Mouse (Mus musculus) right cerebral cortex, postnatal 14 days (tissue): ENCODE results near the gene Vmn1r17.
"Not testable (repeated sequence)": the region's sequence is repeated elsewhere in the genome, so short reads cannot be mapped to it uniquely, and the experiment has no call there.

Experiments
- DNase-seq: peaks from one replicate; pipeline ENCODE4 v3.0.0; 2022

Vmn1r17 gene

DNA sequence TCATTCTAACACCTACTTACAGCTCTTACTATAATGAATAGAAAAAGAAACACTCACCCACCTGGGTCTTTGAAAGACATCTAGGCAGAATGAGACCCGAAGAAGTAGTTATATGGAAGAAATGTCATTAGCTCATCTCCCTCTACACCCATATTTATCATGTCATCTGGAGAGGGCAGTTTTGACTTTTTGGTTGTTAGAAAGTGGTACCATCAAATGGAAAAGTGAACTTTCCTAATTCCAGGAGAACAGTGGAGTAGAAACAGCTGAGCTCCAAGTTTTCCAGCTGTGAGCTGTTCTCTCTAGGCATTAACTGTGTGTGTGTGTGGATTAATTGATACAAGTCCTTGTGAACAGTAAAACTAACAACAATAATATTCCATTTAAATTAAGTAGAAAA, at the start of gene Vmn1r17:
TSS of gene Vmn1r17 (minus strand) at position 101 of the 400 bp plus-strand sequence.
- no peak for DNase-seq

- DNase-seq = not testable (repeated sequence)
These were observed 40.0 kb upstream of the Vmn1r17 start, which contains the start of gene Vmn1r19 for GRCm38 (mm10) chr6:57403480-57403879. TSS of gene Vmn1r19 (plus strand) at chr6:57403780.

DNA sequence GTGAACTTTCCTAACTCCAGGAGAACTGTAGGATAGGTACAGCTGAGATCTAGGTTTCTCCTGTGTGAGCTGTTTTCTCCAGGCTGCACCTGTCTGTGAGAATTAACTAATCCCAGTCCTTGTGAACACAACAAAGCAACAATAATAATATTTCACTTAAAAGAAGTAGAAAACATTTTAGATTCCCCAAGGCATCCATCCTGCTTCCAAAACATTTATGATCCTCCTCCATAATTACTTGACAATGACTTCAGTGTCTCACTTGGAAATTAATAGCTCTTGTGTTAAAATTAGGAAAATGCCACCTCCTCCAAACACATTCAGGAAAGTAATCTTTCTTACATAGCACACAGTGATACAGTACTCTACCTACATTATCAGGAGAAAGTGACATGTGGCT, 32.2 kb upstream of the Vmn1r17 start, which contains the start of gene Vmn1r18:
TSS of gene Vmn1r18 (minus strand) at position 101 of the 400 bp plus-strand sequence.
- no peak for DNase-seq

GRCm38 (mm10) chr6:57367496-57367895, 4.0 kb upstream of the Vmn1r17 start:
- DNase-seq = no peak

- not testable (repeated sequence) for DNase-seq
These were observed 2.3 kb upstream of the Vmn1r17 start for GRCm38 (mm10) chr6:57365866-57366265.

DNA sequence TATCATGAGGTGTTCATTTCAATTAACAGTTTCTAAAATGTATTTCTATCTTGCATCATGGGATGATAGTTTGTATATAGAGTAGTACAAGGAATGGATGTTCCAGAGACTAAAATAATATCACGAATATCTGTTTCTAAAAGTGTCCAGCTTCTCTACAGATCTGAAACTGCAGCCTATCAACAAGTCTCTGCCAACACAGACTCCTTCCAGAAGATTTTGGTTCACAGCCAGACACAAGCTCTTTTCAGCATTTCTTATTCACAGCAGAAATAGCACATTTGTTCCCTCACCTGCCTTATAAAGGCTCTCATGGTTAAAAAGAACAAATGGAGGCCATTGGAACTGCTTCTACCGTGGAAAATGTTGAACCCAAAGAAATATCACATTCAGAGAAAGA, 6.7 kb downstream of the Vmn1r17 start:
- DNase-seq = no peak

DNA sequence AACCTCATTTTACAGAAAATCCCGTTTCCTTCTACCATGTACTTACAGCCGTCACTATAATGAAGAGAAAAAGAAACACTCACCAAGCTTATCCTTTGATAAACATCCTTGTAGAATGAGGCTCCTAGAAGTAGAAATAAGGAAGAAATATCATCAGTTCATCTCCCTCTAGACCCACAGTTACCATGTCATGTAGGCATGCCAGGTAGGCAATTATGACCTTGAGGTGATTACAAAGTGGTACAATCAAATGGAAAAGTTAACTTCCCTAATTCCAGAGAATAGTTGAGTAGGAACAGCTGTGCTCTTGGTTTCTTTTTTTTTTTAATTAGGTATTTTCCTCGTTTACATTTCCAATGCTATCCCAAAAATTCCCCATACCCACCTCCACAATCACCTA, 34.1 kb downstream of the Vmn1r17 start, which contains the start of gene Vmn1r16:
TSS of gene Vmn1r16 (minus strand) at position 101 of the 400 bp plus-strand sequence.
- no peak for DNase-seq

DNA sequence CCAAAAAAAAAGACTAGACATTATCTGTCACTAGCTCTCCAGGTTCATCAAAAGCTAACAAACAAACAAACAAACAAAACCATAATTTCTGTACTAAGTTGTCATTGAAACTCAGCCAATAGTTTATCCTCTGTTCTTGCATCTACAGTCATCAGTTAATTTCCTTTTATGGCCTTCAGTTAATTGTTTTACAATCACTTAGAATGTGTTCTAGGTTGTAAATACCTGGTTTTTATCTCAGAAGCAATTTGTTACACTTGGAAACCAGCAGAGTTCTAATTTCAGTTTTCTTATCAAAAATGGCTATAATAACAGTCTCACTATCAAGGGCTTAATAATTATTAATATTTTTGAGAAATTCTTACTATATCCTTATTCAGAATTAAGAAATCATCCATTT, 37.4 kb downstream of the Vmn1r17 start:
- no peak for DNase-seq
